Mouse (Mus musculus) G1E (cell line): ENCODE results near the gene Nkain4. TPM values are rescaled to one million over a fixed set of nuclear protein-coding genes. Genes with fewer than 3 reads are reported as not detected.

Experiments
- ATAC-seq: 2 replicates; pipeline ENCODE4 v1.8.0; 2016; ENCODE audit warnings: mild to moderate bottlenecking; ENCODE audit not compliant: insufficient number of reproducible peaks, poor library complexity, low FRiP score, severe bottlenecking; ENCODE audit errors: extremely low read depth
- DNase-seq: peaks from one replicate; pipeline ENCODE4 v3.0.0; 2012; ENCODE audit warnings: low spot score
- H3K27me3 ChIP-seq: 2 replicates; pipeline ENCODE4 v1.6.1; 2012; ENCODE audit warnings: mild to moderate bottlenecking, low read length, inconsistent platforms; ENCODE audit not compliant: insufficient read depth
- H3K36me3 ChIP-seq: replicated peaks from 2 replicates; pipeline ENCODE3; 2012; ENCODE audit warnings: mild to moderate bottlenecking, inconsistent platforms
- H3K4me1 ChIP-seq: 2 replicates; pipeline ENCODE4 v1.6.1; 2012; ENCODE audit warnings: low read depth, low read length, inconsistent platforms, mixed read lengths; ENCODE audit not compliant: insufficient read depth
- H3K4me3 ChIP-seq: 2 replicates; pipeline ENCODE4 v1.5.1; 2012; ENCODE audit warnings: low read depth, mild to moderate bottlenecking, inconsistent platforms, low read length, moderate library complexity, mixed read lengths
- H3K9me3 ChIP-seq: replicated peaks from 2 replicates; pipeline ENCODE4 v1.6.1; 2012; ENCODE audit warnings: inconsistent platforms
- CTCF ChIP-seq: IDR thresholded peaks from 2 replicates; pipeline ENCODE4 v1.5.1; 2012; ENCODE audit warnings: low read depth, low read length, inconsistent platforms, mixed read lengths
- GATA1 ChIP-seq: IDR thresholded peaks from 2 replicates; pipeline ENCODE4 v1.6.1; 2012; ENCODE audit warnings: borderline replicate concordance, low read length, inconsistent platforms, mixed read lengths
- GATA2 ChIP-seq: IDR thresholded peaks from 2 replicates; pipeline ENCODE4 v1.6.1; 2012; ENCODE audit warnings: low read depth, low read length, inconsistent platforms, borderline replicate concordance
- POLR2AphosphoS5 ChIP-seq: IDR thresholded peaks from 2 replicates; pipeline ENCODE4 v1.6.1; 2012; ENCODE audit warnings: low read depth, low read length, inconsistent platforms; ENCODE audit not compliant: insufficient replicate concordance
- TAL1 ChIP-seq: conservative IDR thresholded peaks from 2 replicates; pipeline ENCODE4 v1.6.1; 2012; ENCODE audit warnings: low read depth, low read length, inconsistent platforms, mixed read lengths
- polyA plus RNA-seq: library from polyadenylated mRNA; stranded (reverse); fragments of >175 nt; gene quantifications from 2 replicates; pipeline ENCODE4 v1.2.3, GENCODE M21; 2012
- total RNA-seq, 2 experiments: library from RNA; stranded (forward) in 1 of 2; stranded (reverse) in 1 of 2; fragments of 200-1000 nt in 1 of 2; fragments of >200 nt in 1 of 2; fragmentation: Nextera tagmentation in 1 of 2; gene quantifications; 2 replicates each; pipeline ENCODE4 v1.2.3; 2014 to 2017

The Nkain4 gene
- total RNA-seq (2014; fragmentation: Nextera tagmentation) (not detected in 2 replicates), total RNA-seq (2017) (not detected in 2 replicates), polyA plus RNA-seq (not detected in 2 replicates)

DNA sequence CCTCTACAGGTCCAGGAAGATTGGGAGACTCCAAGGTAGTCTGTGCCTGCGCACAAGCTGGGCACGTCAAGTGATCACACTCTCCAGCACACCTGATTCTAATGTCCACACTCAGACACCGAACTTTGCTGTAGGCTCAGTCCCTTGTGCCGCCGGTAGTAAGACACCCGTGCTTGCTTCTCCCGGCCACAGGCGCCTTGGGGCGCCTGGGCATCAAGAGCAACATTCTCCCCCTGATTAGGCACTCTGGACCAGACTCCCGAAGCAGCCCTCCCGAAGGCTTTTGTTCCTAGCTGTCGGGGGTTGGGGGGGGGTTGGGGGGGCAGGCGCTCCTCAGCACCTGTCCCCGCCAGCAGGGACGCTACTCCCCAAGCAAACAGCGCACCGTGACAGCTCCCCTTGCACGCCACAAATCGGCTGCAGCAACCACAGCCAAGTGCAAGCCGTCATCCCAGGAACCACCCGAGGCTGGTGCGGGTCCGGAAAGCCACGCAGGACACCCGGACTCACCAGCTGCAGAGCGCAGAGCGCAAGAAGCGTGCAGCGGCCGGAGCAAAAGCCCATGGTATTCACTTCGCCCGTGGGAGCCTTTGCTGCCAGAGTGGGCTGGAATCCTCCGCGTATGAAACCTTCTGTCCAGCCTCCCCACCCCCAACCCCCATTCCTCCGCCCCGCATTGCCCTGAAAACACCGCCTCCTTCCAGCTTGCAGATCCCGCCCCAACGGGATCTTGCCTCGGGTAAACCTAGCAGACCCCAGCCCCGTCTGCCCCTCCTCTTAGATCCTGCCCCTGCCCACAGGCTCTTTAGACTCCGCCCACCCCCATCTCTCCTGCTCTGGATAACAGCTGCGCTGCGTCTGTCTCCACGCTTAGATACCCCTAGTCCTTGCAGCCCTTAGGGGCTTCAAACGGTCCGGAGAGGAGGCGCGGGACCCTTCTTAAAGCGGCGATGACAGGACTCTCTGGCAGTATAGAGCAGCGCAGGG is at the start of gene Nkain4:
TSS of gene Nkain4 (minus strand) at position 639 of the 987 bp plus-strand sequence.
- Histone ChIP-seq H3K9me3 (no peaks in the 10 kb centered on the region), H3K36me3 (no peaks in the 10 kb centered on the region), H3K4me1 (no peaks in the 10 kb centered on the region; the same call in 1 of the 2 replicates), H3K27me3 (peaks cover 80% of the 10 kb centered on the region), H3K4me3 (no peak within 1 kb of the TSS)
- TF ChIP-seq TAL1 = no peak
- no peak for TF ChIP-seq GATA2
- TF ChIP-seq CTCF = no peak
- TF ChIP-seq POLR2AphosphoS5 = no peak
- TF ChIP-seq GATA1 = no peak
- ATAC-seq (no peak), DNase-seq (no peak)

DNA sequence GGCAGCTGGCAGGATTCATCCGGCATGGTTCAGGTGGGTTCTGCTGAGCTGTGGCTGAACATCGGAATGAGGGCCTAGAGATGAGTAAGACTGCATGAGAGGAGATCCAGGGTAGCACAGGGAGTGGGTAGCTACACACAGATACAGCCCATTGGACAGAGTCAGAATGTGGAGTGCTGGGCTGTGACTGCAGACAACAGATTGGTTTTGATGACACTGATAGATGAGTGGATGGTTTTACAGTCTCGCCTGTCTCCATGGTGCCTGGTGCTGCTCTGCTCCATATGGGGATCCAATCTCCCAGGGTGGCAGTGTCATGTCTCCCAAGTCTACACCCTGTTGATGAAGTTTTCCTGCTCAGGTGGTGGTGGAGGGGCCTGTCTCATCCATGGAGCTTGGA is 42.4 kb upstream of the Nkain4 start:
- H3K27me3 ChIP-seq = peaks cover 26% of the 10 kb centered on the region
- no peak overlapping the region for H3K4me3 ChIP-seq
- H3K36me3 ChIP-seq = no peaks in the 10 kb centered on the region
- H3K4me1 ChIP-seq = no peaks in the 10 kb centered on the region
- DNase-seq (no peak), ATAC-seq (no peak)
- no peaks in the 10 kb centered on the region for H3K9me3 ChIP-seq
- no peak for TF ChIP-seq GATA2
- TF ChIP-seq POLR2AphosphoS5 = no peak
- no peak for TF ChIP-seq GATA1
- TF ChIP-seq CTCF = no peak
- TF ChIP-seq TAL1 = no peak

DNA sequence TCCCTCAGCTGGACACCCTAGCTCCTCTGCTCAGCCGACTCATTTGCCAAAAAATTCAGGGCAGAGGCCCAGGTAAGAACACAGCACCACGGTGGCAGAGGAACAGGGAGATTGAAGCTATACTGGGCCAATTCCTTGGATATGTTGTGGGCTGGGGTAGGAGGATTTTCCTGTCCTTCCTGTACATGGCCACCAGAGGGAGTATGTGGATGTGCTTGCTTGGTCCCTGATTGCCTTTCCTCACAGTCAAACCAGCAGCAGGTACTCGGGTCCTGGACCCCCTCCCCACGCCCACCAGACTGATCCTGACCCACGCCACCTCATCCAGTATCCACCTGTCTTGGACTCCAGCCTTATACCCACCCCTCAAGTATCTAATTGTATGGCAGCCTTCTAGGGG is 41.9 kb upstream of the Nkain4 start:
- ATAC-seq (no peak; the same call in none of the 2 replicates), DNase-seq (peak; percentile 60)
- TF ChIP-seq CTCF = peak; percentile 90
- TF ChIP-seq POLR2AphosphoS5 = no peak
- no peaks in the 10 kb centered on the region for H3K9me3 ChIP-seq
- H3K4me3 ChIP-seq = no peak overlapping the region
- H3K4me1 ChIP-seq = no peaks in the 10 kb centered on the region
- H3K27me3 ChIP-seq = peaks cover 25% of the 10 kb centered on the region
- no peaks in the 10 kb centered on the region for H3K36me3 ChIP-seq

DNA sequence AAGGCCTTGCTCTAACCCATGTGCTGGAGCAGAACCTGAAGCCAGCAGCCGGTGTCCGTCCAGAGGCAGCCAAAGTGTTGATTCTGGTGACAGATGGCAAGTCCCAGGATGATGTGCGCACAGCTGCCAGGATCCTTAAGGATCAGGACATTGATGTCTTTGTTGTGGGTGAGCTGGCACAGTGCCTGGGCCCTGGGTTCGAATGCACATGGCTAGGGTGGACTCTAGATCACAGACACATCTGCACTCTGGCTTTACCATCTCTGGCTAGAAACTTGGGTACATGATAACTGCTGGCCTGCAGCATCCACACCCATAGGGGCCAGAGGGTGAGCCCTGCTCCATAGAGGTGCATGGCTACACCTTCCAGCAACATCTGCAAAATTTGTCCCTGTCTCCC is 41.0 kb upstream of the Nkain4 start:
- no peaks in the 10 kb centered on the region for H3K4me1 ChIP-seq
- peaks cover 25% of the 10 kb centered on the region for H3K27me3 ChIP-seq
- no peak for DNase-seq
- ATAC-seq = no peak
- H3K9me3 ChIP-seq = no peaks in the 10 kb centered on the region
- no peaks in the 10 kb centered on the region for H3K36me3 ChIP-seq
- no peak overlapping the region for H3K4me3 ChIP-seq
- TF ChIP-seq GATA1 = no peak
- TF ChIP-seq POLR2AphosphoS5 = no peak
- TF ChIP-seq CTCF = no peak
- no peak for TF ChIP-seq GATA2
- TF ChIP-seq TAL1 = no peak

DNA sequence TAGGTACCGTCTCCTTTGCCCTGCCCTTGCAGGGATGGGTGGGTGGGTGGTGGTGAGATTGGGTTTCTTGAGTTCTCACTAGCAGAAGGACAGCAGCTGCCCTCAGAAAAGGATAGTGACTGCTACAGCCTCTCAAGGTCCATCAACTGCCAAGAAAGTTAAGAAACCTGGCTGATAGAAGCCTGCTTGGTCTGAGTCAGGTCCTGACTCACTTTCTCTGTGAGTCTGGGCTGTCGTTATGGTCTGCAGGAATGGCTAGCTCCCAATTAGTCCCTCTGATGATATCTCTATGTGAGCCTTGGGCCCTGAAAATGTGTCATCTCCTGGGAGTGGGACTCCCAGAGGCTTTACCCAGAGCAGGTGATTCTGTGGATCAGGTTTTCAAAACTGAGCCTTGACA is 39.9 kb upstream of the Nkain4 start:
- Histone ChIP-seq H3K4me3 (no peak overlapping the region), H3K4me1 (no peaks in the 10 kb centered on the region), H3K36me3 (no peaks in the 10 kb centered on the region), H3K9me3 (no peaks in the 10 kb centered on the region), H3K27me3 (peaks cover 26% of the 10 kb centered on the region)
- DNase-seq (no peak), ATAC-seq (no peak)
- TF ChIP-seq TAL1 (no peak), POLR2AphosphoS5 (no peak), CTCF (no peak), GATA1 (no peak), GATA2 (no peak)

DNA sequence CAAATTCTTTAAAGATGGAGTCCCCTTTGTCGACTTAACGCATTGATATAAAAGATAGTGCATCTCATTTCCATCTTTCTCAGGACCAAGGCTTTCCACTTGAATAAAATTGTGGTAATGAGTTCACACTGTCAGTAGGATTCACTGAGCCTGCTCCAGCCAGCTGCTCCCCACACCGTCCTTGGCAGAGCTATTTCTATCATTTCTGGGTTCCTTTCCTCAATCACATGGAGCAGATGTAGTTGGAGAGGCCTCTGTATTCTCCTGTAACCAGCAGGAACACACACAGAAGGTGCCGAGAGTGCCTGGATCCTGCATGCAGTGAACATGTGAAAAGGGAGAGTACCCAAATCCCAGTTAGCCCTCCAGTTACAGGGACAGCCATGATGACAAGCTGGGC is 35.8 kb upstream of the Nkain4 start:
- TF ChIP-seq POLR2AphosphoS5 = no peak
- TF ChIP-seq CTCF = no peak
- no peak for TF ChIP-seq GATA1
- no peak for TF ChIP-seq GATA2
- TF ChIP-seq TAL1 = no peak
- Histone ChIP-seq H3K27me3 (peaks cover 6% of the 10 kb centered on the region), H3K9me3 (no peaks in the 10 kb centered on the region), H3K4me1 (no peaks in the 10 kb centered on the region), H3K4me3 (no peak overlapping the region), H3K36me3 (no peaks in the 10 kb centered on the region)
- ATAC-seq (no peak), DNase-seq (no peak)
